Mouse (Mus musculus) myocyte (in vitro differentiated cells): ENCODE measurements around the gene Abca3.

Experiments
- E2F4 ChIP-seq: IDR thresholded peaks from one replicate; pipeline ENCODE4 v1.6.1; 2011; ENCODE audit warnings: mild to moderate bottlenecking, control low read depth, moderate library complexity; ENCODE audit not compliant: insufficient read depth
- POLR2A ChIP-seq: IDR thresholded peaks from one replicate; pipeline ENCODE4 v1.6.1; 2011; ENCODE audit warnings: low read depth, mild to moderate bottlenecking, control low read depth, moderate library complexity; ENCODE audit not compliant: insufficient read length
- POLR2AphosphoS2 ChIP-seq: IDR thresholded peaks from one replicate; pipeline ENCODE4 v1.6.1; 2011; ENCODE audit warnings: low read depth, control low read depth; ENCODE audit not compliant: insufficient read length
- REST ChIP-seq: IDR thresholded peaks from one replicate; pipeline ENCODE4 v1.6.1; 2011; ENCODE audit warnings: mild to moderate bottlenecking, control low read depth, moderate library complexity; ENCODE audit not compliant: insufficient read depth, insufficient read length
- USF1 ChIP-seq: IDR thresholded peaks from one replicate; pipeline ENCODE4 v1.6.1; 2011; ENCODE audit warnings: low read depth, mild to moderate bottlenecking, control low read depth, moderate library complexity

- TF ChIP-seq POLR2AphosphoS2 (no peak), POLR2A (no peak), USF1 (no peak), REST (no peak), E2F4 (no peak)
These were observed 30.9 kb upstream of the Abca3 start for GRCm38 (mm10) chr17:24320826-24321225.
